Mouse (Mus musculus) heart, postnatal 10 days (tissue): ENCODE data around the gene Stk11ip. TPM values are rescaled to one million over a fixed set of nuclear protein-coding genes. Genes with fewer than 3 reads are reported as not detected.

Experiments
- DNase-seq, 2 experiments: peaks; one replicate each; pipeline ENCODE4 v3.0.0; 2021
- intact Hi-C: fragments of 180-260 bp; cut with DNase I; formaldehyde crosslinking; loops from one replicate; pipeline ENCODE4 v1.15.1; 2025
- total RNA-seq, 2 experiments: library from RNA; stranded (reverse); gene quantifications; 2 replicates each; pipeline ENCODE4 v1.2.3; 2021

Stk11ip gene
- total RNA-seq, 2 experiments from 2014 or later = 12.7 to 13.9 TPM

GRCm38 (mm10) chr1:75502945-75503650 lies 18.2 kb upstream of the Stk11ip start:
- DNase-seq = no peak
- intact Hi-C loops = no loop called here

- no peak for DNase-seq
- intact Hi-C loops = no loop called here
Measured at GRCm38 (mm10) chr1:75503651-75503980, 17.7 kb upstream of the Stk11ip start.

- intact Hi-C loops = loop anchor here (1.0 to 5.0 kb wide), 3 partner anchors 16 to 55 kb away; partner anchors contain the start of genes Slc4a3 and Stk11ip
- no peak for DNase-seq
Measured at GRCm38 (mm10) chr1:75504256-75505045, 16.9 kb upstream of the Stk11ip start.

GRCm38 (mm10) chr1:75505159-75505955 lies 16.0 kb upstream of the Stk11ip start:
- DNase-seq = peak; percentile 81 to 84
- intact Hi-C loops = loop anchor here (1.0 to 5.0 kb wide), 3 partner anchors 15 to 54 kb away; partner anchors contain the start of genes Slc4a3 and Stk11ip

GRCm38 (mm10) chr1:75505956-75506831 lies 15.1 kb upstream of the Stk11ip start, which contains the start of gene Obsl1:
Obsl1 (minus strand) TSS chr1:75506452.
- intact Hi-C loops = loop anchor here (1.0 to 5.0 kb wide), 3 partner anchors 15 to 53 kb away; partner anchors contain the start of genes Slc4a3 and Stk11ip

GRCm38 (mm10) chr1:75507006-75507405 lies 14.3 kb upstream of the Stk11ip start, which contains the start of gene Inha:
Inha (plus strand) TSS chr1:75507077.
- no peak for DNase-seq
- intact Hi-C loops = loop anchor here (5.0 kb wide), 1 partner anchor 40 kb away; the partner anchor contains the start of gene Slc4a3

More at GRCm38 (mm10) chr1:75505956-75506831, 15.1 kb upstream of the Stk11ip start, which contains the start of gene Obsl1:
- DNase-seq = peak; percentile 89 to 92

GRCm38 (mm10) chr1:75509586-75509985 lies 11.7 kb upstream of the Stk11ip start:
- DNase-seq = no peak
- intact Hi-C loops = loop anchor here (5.0 kb wide), 1 partner anchor 38 kb away; the partner anchor contains the start of gene Slc4a3

GRCm38 (mm10) chr1:75510154-75510553 lies 11.2 kb upstream of the Stk11ip start:
- DNase-seq = peak in 1 of 2 experiments; percentile 51
- intact Hi-C loops = no loop called here

- peak; percentile 67 to 68 for DNase-seq
- intact Hi-C loops = no loop called here
Measured at GRCm38 (mm10) chr1:75511437-75512210, 9.7 kb upstream of the Stk11ip start.

GRCm38 (mm10) chr1:75512550-75512949 lies 8.8 kb upstream of the Stk11ip start:
- intact Hi-C loops = no loop called here
- no peak for DNase-seq

- peak in 1 of 2 experiments; percentile 50 for DNase-seq
Measured at GRCm38 (mm10) chr1:75516703-75517380, 4.5 kb upstream of the Stk11ip start.

GRCm38 (mm10) chr1:75517984-75518383 lies 3.3 kb upstream of the Stk11ip start:
- intact Hi-C loops = no loop called here
- no peak for DNase-seq

More at GRCm38 (mm10) chr1:75516703-75517380, 4.5 kb upstream of the Stk11ip start:
- intact Hi-C loops = no loop called here

GRCm38 (mm10) chr1:75518427-75518826 lies 2.9 kb upstream of the Stk11ip start:
- no peak for DNase-seq
- intact Hi-C loops = no loop called here

GRCm38 (mm10) chr1:75519576-75519975 lies 1.8 kb upstream of the Stk11ip start:
- intact Hi-C loops = no loop called here

GRCm38 (mm10) chr1:75524679-75525078 lies 3.4 kb downstream of the Stk11ip start:
- intact Hi-C loops = no loop called here
- DNase-seq = no peak

More at GRCm38 (mm10) chr1:75519576-75519975, 1.8 kb upstream of the Stk11ip start:
- no peak for DNase-seq

GRCm38 (mm10) chr1:75530546-75530945 lies 9.2 kb downstream of the Stk11ip start:
- peak in 1 of 2 experiments; percentile 28 for DNase-seq

GRCm38 (mm10) chr1:75532280-75533172 lies 11.2 kb downstream of the Stk11ip start:
- DNase-seq = no peak
- intact Hi-C loops = no loop called here

More at GRCm38 (mm10) chr1:75530546-75530945, 9.2 kb downstream of the Stk11ip start:
- intact Hi-C loops = no loop called here
